Mouse (Mus musculus) MEL (cell line): Measurements from ENCODE around the gene Rab30.

Experiments used
- CTCF ChIP-seq, 3 experiments: IDR thresholded peaks in 2 of 3; conservative IDR thresholded peaks in 1 of 3; 2 replicates each; pipeline ENCODE4 v1.5.1; 2011 to 2012; ENCODE audit warnings: low read length in 3 of 3, low read depth in 2 of 3, mild to moderate bottlenecking in 2 of 3, improper control_type of control experiment in 1 of 3, inconsistent platforms in 1 of 3, mixed read lengths in 1 of 3, moderate library complexity in 1 of 3; ENCODE audit not compliant: control insufficient read depth in 1 of 3, insufficient read depth in 1 of 3, poor library complexity in 1 of 3, severe bottlenecking in 1 of 3
- GABPA ChIP-seq: IDR thresholded peaks from 2 replicates; pipeline ENCODE4 v1.6.1; 2012; ENCODE audit warnings: low read depth, mild to moderate bottlenecking, inconsistent platforms, low read length, improper control_type of control experiment, moderate library complexity
- GATA1 ChIP-seq: IDR thresholded peaks from 2 replicates; pipeline ENCODE4 v1.6.1; 2011; ENCODE audit warnings: low read depth, low read length, improper control_type of control experiment
- HCFC1 ChIP-seq: IDR thresholded peaks from 2 replicates; pipeline ENCODE4 v1.6.1; 2012; ENCODE audit warnings: low read depth, mild to moderate bottlenecking, inconsistent platforms, low read length, improper control_type of control experiment, moderate library complexity
- MXI1 ChIP-seq: IDR thresholded peaks from 2 replicates; pipeline ENCODE4 v1.6.1; 2011; ENCODE audit warnings: mild to moderate bottlenecking, low read depth, low read length, improper control_type of control experiment

GRCm38 (mm10) chr7:92737560-92737959 lies 3.8 kb upstream of the Rab30 start:
- no peak for TF ChIP-seq CTCF (IDR thresholded peaks at IDR 0.05 in 2 of 3, conservative IDR thresholded peaks at IDR 0.05 in 1 of 3; ENCODE audit: control insufficient read depth in 1 of 3, insufficient read depth in 1 of 3, low read depth in 2 of 3, low read length in 3 of 3, poor library complexity in 1 of 3, severe bottlenecking in 1 of 3)
- TF ChIP-seq MXI1 = no peak
- TF ChIP-seq GABPA = no peak
- no peak for TF ChIP-seq GATA1
- TF ChIP-seq HCFC1 = no peak
